27 mouse cellular contexts compared by ENCODE assay signal in genomic region chr17:10069251-10069650, GRCm38 (mm10).
"Had no signal": no experiment of that assay in that cellular context is flagged by ENCODE, and none has a peak within 500 bp of the region (broad histone marks: within the 10 kb centered on the region; RNA-seq: fewer than 3 reads in every experiment).

No protein-coding gene starts in this region.

- H3K27me3 ChIP-seq: heart, embryonic 12.5 days; hindbrain, embryonic 12.5 days; intestine, embryonic 15.5 days; limb, embryonic 12.5 days; liver, embryonic 13.5 days; liver, embryonic 15.5 days had no signal

- ATAC-seq: hindbrain, embryonic 16.5 days; inflammation-experienced regulatory T-cells, adult 6 months; intestine, embryonic 15.5 days; intestine, postnatal 0 days had no signal

- H3K4me1 ChIP-seq: hindbrain, embryonic 12.5 days; intestine, embryonic 15.5 days; limb, embryonic 10.5 days; limb, embryonic 12.5 days; liver, embryonic 13.5 days; liver, embryonic 15.5 days had no signal

- DNase-seq: gastrocnemius, adult 2 months; gastrocnemius, postnatal 10 days; gastrocnemius, postnatal 25 days; heart, adult 2 months; heart, postnatal 10 days; heart, postnatal 4 days; kidney, adult 18-20 months; kidney, adult 8-10 months; kidney, postnatal 10 days; kidney, postnatal 25 days; kidney, postnatal 4 days; liver; liver, embryonic 13.5 days had no signal

- H3K9me3 ChIP-seq: heart, embryonic 12.5 days; hindbrain, embryonic 10.5 days; hindbrain, embryonic 12.5 days; intestine, embryonic 15.5 days; limb, embryonic 10.5 days; limb, embryonic 12.5 days; liver, embryonic 13.5 days; liver, embryonic 15.5 days had no signal

- H3K4me2 ChIP-seq: heart, embryonic 12.5 days; hindbrain, embryonic 12.5 days; hindbrain, embryonic 14.5 days; intestine, embryonic 15.5 days; limb, embryonic 12.5 days; liver, embryonic 11.5 days; liver, embryonic 13.5 days; liver, embryonic 15.5 days had no signal

- H3K9ac ChIP-seq: heart, embryonic 12.5 days; hindbrain, embryonic 12.5 days; hindbrain, embryonic 14.5 days; intestine, embryonic 15.5 days; limb, embryonic 12.5 days; liver, embryonic 13.5 days; liver, embryonic 15.5 days had no signal

- H3K36me3 ChIP-seq: heart, embryonic 12.5 days; hindbrain, embryonic 10.5 days; hindbrain, embryonic 12.5 days; intestine, embryonic 15.5 days; limb, embryonic 10.5 days; limb, embryonic 12.5 days; liver, embryonic 13.5 days; liver, embryonic 15.5 days had no signal

- H3K4me3 ChIP-seq: gastrocnemius, adult 2 months; heart, adult 2 months; heart, embryonic 12.5 days; hindbrain, embryonic 10.5 days; hindbrain, embryonic 12.5 days; intestine, embryonic 15.5 days; layer of hippocampus, adult 2 months; left cerebral cortex, adult 2 months; limb, embryonic 10.5 days; limb, embryonic 12.5 days; liver, embryonic 13.5 days; liver, embryonic 15.5 days had no signal

- H3K27ac ChIP-seq: gastrocnemius, adult 2 months; heart, adult 2 months; hindbrain, embryonic 10.5 days; hindbrain, embryonic 12.5 days; hindbrain, embryonic 14.5 days; intestine, embryonic 15.5 days; layer of hippocampus, adult 2 months; left cerebral cortex, adult 2 months; limb, embryonic 10.5 days; limb, embryonic 12.5 days; liver, embryonic 13.5 days; liver, embryonic 15.5 days had no signal
